Mouse (Mus musculus) myocyte (in vitro differentiated cells): Measurements from ENCODE around the gene Gm37240.

Source experiments
- CEBPB ChIP-seq: IDR thresholded peaks from 2 replicates; pipeline ENCODE4 v1.6.1; 2011; ENCODE audit warnings: mild to moderate bottlenecking, moderate library complexity; ENCODE audit not compliant: poor library complexity, insufficient read depth, severe bottlenecking
- E2F4 ChIP-seq: IDR thresholded peaks from one replicate; pipeline ENCODE4 v1.6.1; 2011; ENCODE audit warnings: mild to moderate bottlenecking, control low read depth, moderate library complexity; ENCODE audit not compliant: insufficient read depth
- MAX ChIP-seq: IDR thresholded peaks from one replicate; pipeline ENCODE4 v1.6.1; 2011; ENCODE audit warnings: low read depth, mild to moderate bottlenecking, control low read depth
- MYOD1 ChIP-seq, 3 experiments: IDR thresholded peaks; one replicate each; pipeline ENCODE4 v1.6.1; 2011; ENCODE audit warnings: control low read depth in 2 of 3, low read depth in 2 of 3, mild to moderate bottlenecking in 2 of 3, moderate library complexity in 1 of 3; ENCODE audit not compliant: insufficient read length in 2 of 3, control insufficient read depth in 1 of 3
- POLR2A ChIP-seq: IDR thresholded peaks from one replicate; pipeline ENCODE4 v1.6.1; 2011; ENCODE audit warnings: low read depth, mild to moderate bottlenecking, control low read depth, moderate library complexity; ENCODE audit not compliant: insufficient read length
- POLR2AphosphoS2 ChIP-seq: IDR thresholded peaks from one replicate; pipeline ENCODE4 v1.6.1; 2011; ENCODE audit warnings: low read depth, control low read depth; ENCODE audit not compliant: insufficient read length
- REST ChIP-seq: IDR thresholded peaks from one replicate; pipeline ENCODE4 v1.6.1; 2011; ENCODE audit warnings: mild to moderate bottlenecking, control low read depth, moderate library complexity; ENCODE audit not compliant: insufficient read depth, insufficient read length
- USF1 ChIP-seq: IDR thresholded peaks from one replicate; pipeline ENCODE4 v1.6.1; 2011; ENCODE audit warnings: low read depth, mild to moderate bottlenecking, control low read depth, moderate library complexity

DNA sequence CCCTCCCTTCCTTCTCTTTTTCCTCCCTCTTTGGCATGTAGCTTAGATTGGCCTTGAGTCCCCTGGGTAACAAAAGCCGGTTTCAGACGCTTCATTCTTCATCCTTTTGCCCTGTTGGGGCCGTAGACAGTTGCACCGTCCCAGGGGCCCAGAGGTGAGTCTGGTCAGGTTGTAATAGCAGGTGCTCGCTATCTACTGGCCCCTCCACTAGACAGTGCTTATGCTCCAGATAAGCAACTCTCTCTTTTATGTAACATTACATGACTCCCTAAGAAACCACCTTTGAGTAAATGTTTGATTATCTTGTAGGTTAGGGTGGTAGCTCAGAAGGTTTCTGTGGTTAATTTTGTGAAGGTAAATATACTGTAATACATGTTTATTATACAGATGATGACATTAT, 1051.3 kb downstream of the Gm37240 start:
- TF ChIP-seq POLR2AphosphoS2 (no peak), MAX (no peak), REST (no peak), E2F4 (no peak), MYOD1 (IDR thresholded peaks at IDR 0.05; ENCODE audit: control insufficient read depth in 1 of 3, insufficient read length in 2 of 3, low read depth in 2 of 3) (no peak), POLR2A (no peak), CEBPB (no peak), USF1 (no peak)
